Mouse (Mus musculus) E14TG2a.4 (cell line): ENCODE measurements around the gene Ndufv1.

Experiments
- CTCF ChIP-seq: conservative IDR thresholded peaks from 2 replicates; pipeline ENCODE4 v1.5.1; 2014; ENCODE audit warnings: low read length
- NANOG ChIP-seq: IDR thresholded peaks from 2 replicates; pipeline ENCODE4 v1.6.1; 2014; ENCODE audit warnings: borderline replicate concordance, low read length, mixed read lengths
- POU5F1 ChIP-seq: IDR thresholded peaks from 2 replicates; pipeline ENCODE4 v1.6.1; 2014; ENCODE audit warnings: low read length, borderline replicate concordance

- TF ChIP-seq CTCF = no peak
- no peak for TF ChIP-seq POU5F1
- TF ChIP-seq NANOG = no peak
These were observed 21.8 kb downstream of the Ndufv1 start for GRCm38 (mm10) chr19:3990804-3991203.
